Mouse (Mus musculus): Measurements from ENCODE around the gene Agpat3.

- TF ChIP-seq CTCF (IDR thresholded peaks at IDR 0.05; ENCODE audit: extremely low read depth, insufficient read length, insufficient replicate concordance, low read depth, low read length) (no peak), POLR2A (IDR thresholded peaks at IDR 0.05; ENCODE audit: low read depth, low read length) (no peak)
Observed at GRCm38 (mm10) chr10:78338180-78338579, 14.1 kb downstream of the Agpat3 start.

All from small intestine, adult 2 months (tissue).